13 mouse cellular contexts compared by ENCODE assay signal in genomic region chr11:57836872-57837680, GRCm38 (mm10). TPM values are rescaled to one million over a fixed set of nuclear protein-coding genes. Genes with fewer than 3 reads are reported as not detected.
DNase-seq lines count a peak whose midpoint lies in the region; ATAC-seq and TF ChIP-seq lines count a peak whose summit lies in the region.
"Had no signal": no experiment of that assay in that cellular context is flagged by ENCODE, and none has a peak within 500 bp of the region (broad histone marks: within the 10 kb centered on the region; RNA-seq: fewer than 3 reads in every experiment).

No protein-coding gene starts in this region.

- intact Hi-C loops in left cerebral cortex, adult 2 months (cut with DNase I), result no loop called here

- WGBS in heart, embryonic 11.5 days (ENCODE audit: insufficient replicate concordance), result 2% methylated on average over 38 of the region's 38 CpGs
- WGBS in hindbrain, postnatal 0 days, result 1% methylated on average over 38 of the region's 38 CpGs
- under 1% methylated on average over 38 of the region's 38 CpGs for WGBS in midbrain, embryonic 14.5 days

- H3K9me3 ChIP-seq in heart, embryonic 11.5 days (replicated peaks; ENCODE audit: control insufficient read depth, low read length), result no peaks in the 10 kb centered on the region
- H3K9me3 ChIP-seq in E14TG2a.4 (ENCODE audit: low read length), result no peaks in the 10 kb centered on the region
- no peaks in the 10 kb centered on the region for H3K9me3 ChIP-seq in hindbrain, postnatal 0 days (ENCODE audit: low read length)
- H3K9me3 ChIP-seq in midbrain, embryonic 14.5 days (ENCODE audit: control insufficient read depth, low read length), result no peaks in the 10 kb centered on the region
- H3K9me3 ChIP-seq: forebrain, embryonic 15.5 days had no signal

- no peak for DNase-seq in heart, adult 11 months
- DNase-seq in hindbrain, postnatal 0 days (ENCODE audit: low spot score), result peak; percentile 19
- DNase-seq in midbrain, embryonic 14.5 days, result peak; percentile 60
- no peak for DNase-seq in ovary, postnatal 36 days (ENCODE audit: low spot score)
- DNase-seq in left cerebral cortex, adult 2 months (ENCODE audit: extremely low spot score in 1 of 2, low spot score in 2 of 2), result no peak
- DNase-seq: cerebellum, postnatal 36 days; lung, postnatal 36 days had no signal

- H3K27me3 ChIP-seq in heart, embryonic 11.5 days (ENCODE audit: control insufficient read depth, insufficient read depth, low read length), result peaks cover 79% of the 10 kb centered on the region
- H3K27me3 ChIP-seq in E14TG2a.4 (ENCODE audit: insufficient read depth, low read length), result peaks cover 88% of the 10 kb centered on the region
- H3K27me3 ChIP-seq in hindbrain, postnatal 0 days (ENCODE audit: insufficient read depth, low read length), result peaks cover 77% of the 10 kb centered on the region
- H3K27me3 ChIP-seq in midbrain, embryonic 14.5 days (ENCODE audit: control insufficient read depth, insufficient read depth, low read length), result peaks cover 91% of the 10 kb centered on the region

- ATAC-seq in heart, embryonic 11.5 days (replicated peaks; ENCODE audit: insufficient number of reproducible peaks, low FRiP score, low TSS enrichment), result no peak
- ATAC-seq in hindbrain, postnatal 0 days, result no peak
- no peak for ATAC-seq in midbrain, embryonic 14.5 days (ENCODE audit: low FRiP score, low TSS enrichment)
- ATAC-seq in megakaryocyte progenitor cell, adult 5-6 weeks (replicated peaks; ENCODE audit: poor library complexity), result no peak
- ATAC-seq: forebrain, embryonic 15.5 days had no signal

- H3K9ac ChIP-seq in heart, embryonic 11.5 days (ENCODE audit: low read depth, low read length), result peak overlapping the region; percentile 58
- H3K9ac ChIP-seq in hindbrain, postnatal 0 days (replicated peaks; ENCODE audit: low read length), result no peak overlapping the region
- no peak overlapping the region for H3K9ac ChIP-seq in midbrain, embryonic 14.5 days (replicated peaks; ENCODE audit: low read length)
- H3K9ac ChIP-seq: forebrain, embryonic 15.5 days had no signal

- H3K36me3 ChIP-seq in heart, embryonic 11.5 days (ENCODE audit: control insufficient read depth, insufficient read depth, low read length), result no peaks in the 10 kb centered on the region
- no peaks in the 10 kb centered on the region for H3K36me3 ChIP-seq in E14TG2a.4 (ENCODE audit: insufficient read depth, low read length)
- no peaks in the 10 kb centered on the region for H3K36me3 ChIP-seq in hindbrain, postnatal 0 days (ENCODE audit: insufficient read depth, low read length)
- H3K36me3 ChIP-seq in midbrain, embryonic 14.5 days (ENCODE audit: control insufficient read depth, insufficient read depth, low read length), result no peaks in the 10 kb centered on the region
- H3K36me3 ChIP-seq: forebrain, embryonic 15.5 days had no signal

- peak overlapping the region; percentile 30 for H3K4me3 ChIP-seq in heart, embryonic 11.5 days (ENCODE audit: low read depth, low read length)
- H3K4me3 ChIP-seq in E14TG2a.4 (replicated peaks; ENCODE audit: low read length), result peak overlapping the region; percentile 61
- no peak overlapping the region for H3K4me3 ChIP-seq in hindbrain, postnatal 0 days (ENCODE audit: low read length)
- H3K4me3 ChIP-seq in midbrain, embryonic 14.5 days (replicated peaks; ENCODE audit: low read depth, low read length), result no peak overlapping the region
- H3K4me3 ChIP-seq in left cerebral cortex, adult 2 months, result no peak overlapping the region
- H3K4me3 ChIP-seq: forebrain, embryonic 15.5 days had no signal

- H3K4me1 ChIP-seq in heart, embryonic 11.5 days (ENCODE audit: control insufficient read depth, insufficient read depth, low read length), result peaks cover 14% of the 10 kb centered on the region
- H3K4me1 ChIP-seq in E14TG2a.4 (replicated peaks; ENCODE audit: low read depth, low read length), result peaks cover 48% of the 10 kb centered on the region
- H3K4me1 ChIP-seq in hindbrain, postnatal 0 days (ENCODE audit: insufficient read depth, low read length), result no peaks in the 10 kb centered on the region
- 0 out of 2 replicates have a peak, but pooled peaks cover 4% of the 10 kb centered on the region for H3K4me1 ChIP-seq in midbrain, embryonic 14.5 days (ENCODE audit: control insufficient read depth, insufficient read depth, low read length)

- H3K4me2 ChIP-seq in heart, embryonic 11.5 days, result peak overlapping the region; percentile 64
- no peak overlapping the region for H3K4me2 ChIP-seq in hindbrain, postnatal 0 days (ENCODE audit: low read depth, low read length)
- H3K4me2 ChIP-seq in midbrain, embryonic 14.5 days (ENCODE audit: low read length), result peak overlapping the region; percentile 10; the same call in 1 of the 2 replicates
- H3K4me2 ChIP-seq: forebrain, embryonic 15.5 days had no signal

- H3K27ac ChIP-seq in heart, embryonic 11.5 days (ENCODE audit: low read depth, low read length), result peak overlapping the region; percentile 41; the same call in 1 of the 2 replicates
- no peak overlapping the region for H3K27ac ChIP-seq in hindbrain, postnatal 0 days
- no peak overlapping the region for H3K27ac ChIP-seq in midbrain, embryonic 14.5 days (replicated peaks; ENCODE audit: low read depth, low read length)
- H3K27ac ChIP-seq in left cerebral cortex, adult 2 months, result no peak overlapping the region
- H3K27ac ChIP-seq: forebrain, embryonic 15.5 days had no signal

- no peak for TF ChIP-seq CTCF in E14TG2a.4 (conservative IDR thresholded peaks at IDR 0.05; ENCODE audit: low read length)
- TF ChIP-seq CTCF in hindbrain, postnatal 0 days (IDR thresholded peaks at IDR 0.05; ENCODE audit: low read depth), result no peak
- no peak for TF ChIP-seq CTCF in left cerebral cortex, adult 2 months (IDR thresholded peaks at IDR 0.05)

RNA-seq across cellular contexts. Expression of gene Hand1, which starts 4.5 kb away (rescaled TPM):
- 58.1 and 61.9 TPM in 2 replicates for polyA plus RNA-seq in heart, embryonic 11.5 days (2014; fragmentation: Nextera tagmentation; extraction: Ambion mirVana)
- total RNA-seq in hindbrain, postnatal 0 days (2014; rRNA removed), result not detected in 2 replicates
- polyA plus RNA-seq in hindbrain, postnatal 0 days (2015; fragmentation: Nextera tagmentation; extraction: Ambion mirVana), result not detected in 2 replicates
- polyA plus RNA-seq in midbrain, embryonic 14.5 days (2014; fragmentation: Nextera tagmentation; extraction: Ambion mirVana), result not detected in 2 replicates
- total RNA-seq in left cerebral cortex, adult 2 months (2021), result not detected
- not detected in 2 replicates for total RNA-seq in megakaryocyte progenitor cell, adult 5-6 weeks (2015)
- total RNA-seq in megakaryocyte progenitor cell, adult 5-6 weeks (2017), result not detected in 2 replicates
- polyA plus RNA-seq: brain, embryonic 14.5 days; C2C12; forebrain, embryonic 15.5 days had no signal

RNA-seq across cellular contexts. Expression of gene Sap30l, which starts 35.6 kb away (rescaled TPM):
- polyA plus RNA-seq in heart, embryonic 11.5 days (2014; fragmentation: Nextera tagmentation; extraction: Ambion mirVana), result 10.7 and 10.8 TPM in 2 replicates
- 25.3 and 31.0 TPM in 2 replicates for total RNA-seq in hindbrain, postnatal 0 days (2014; rRNA removed)
- polyA plus RNA-seq in hindbrain, postnatal 0 days (2015; fragmentation: Nextera tagmentation; extraction: Ambion mirVana), result 10.7 and 12.4 TPM in 2 replicates
- polyA plus RNA-seq in midbrain, embryonic 14.5 days (2014; fragmentation: Nextera tagmentation; extraction: Ambion mirVana), result 12.0 and 13.1 TPM in 2 replicates
- 10 to 100 TPM; 47.0 to 49.8 TPM for total RNA-seq in left cerebral cortex, adult 2 months (2021)
- 19.0 and 22.6 TPM in 2 replicates for total RNA-seq in megakaryocyte progenitor cell, adult 5-6 weeks (2015)
- 16.5 and 17.0 TPM in 2 replicates for total RNA-seq in megakaryocyte progenitor cell, adult 5-6 weeks (2017)

Comparison
In these comparisons a context has a peak if more than half of its experiments do, and no peak if none do; other contexts are left out.
1. H3K4me3 ChIP-seq: peak in heart, embryonic 11.5 days (single experiment) and E14TG2a.4 (single experiment); none in hindbrain, postnatal 0 days (single experiment), midbrain, embryonic 14.5 days (single experiment) and left cerebral cortex, adult 2 months (single experiment).
2. DNase-seq: peak in hindbrain, postnatal 0 days (single experiment) and midbrain, embryonic 14.5 days (single experiment); none in heart, adult 11 months (single experiment), ovary, postnatal 36 days (single experiment) and left cerebral cortex, adult 2 months (0 of 2).